Mouse (Mus musculus) embryo, embryonic 11.5 days (tissue): ENCODE results near the gene Olfr317.
"Not testable (repeated sequence)": the region's sequence is repeated elsewhere in the genome, so short reads cannot be mapped to it uniquely, and the experiment has no call there.

Source experiments
- DNase-seq: peaks from one replicate; pipeline ENCODE4 v3.0.0-alpha.2; 2012; ENCODE audit warnings: low read depth, low spot score

Olfr317 gene

DNA sequence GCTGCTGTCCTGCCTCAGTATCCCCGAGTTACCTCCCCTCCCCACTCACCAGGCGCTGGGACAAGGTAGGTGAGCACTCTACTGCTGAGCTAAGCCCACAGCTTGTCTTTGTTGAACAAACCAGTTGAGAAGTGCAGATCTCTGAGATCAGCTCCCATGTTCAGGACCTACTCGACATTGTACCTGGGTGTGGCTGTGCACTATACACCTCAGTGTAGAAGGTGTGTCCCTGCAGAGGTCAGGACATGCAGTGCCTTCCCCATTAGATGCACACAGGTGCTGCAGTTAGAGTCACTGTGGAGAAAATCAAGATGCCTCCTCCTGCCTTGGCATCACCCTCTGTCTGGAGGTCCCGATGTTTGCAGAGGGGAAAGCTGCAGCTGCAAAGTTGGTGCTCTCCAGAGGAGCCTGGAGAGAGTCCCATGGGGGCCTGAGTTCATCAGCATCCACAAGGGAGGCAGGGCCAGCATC, at the start of gene Olfr317:
Gene Olfr317, minus strand, starts transcription at position 421 of the 471 bp plus-strand sequence.
- DNase-seq: no peak

GRCm38 (mm10) chr11:58788346-58788745, 49.3 kb upstream of the Olfr317 start:
- no peak for DNase-seq

GRCm38 (mm10) chr11:58787651-58788050, 48.6 kb upstream of the Olfr317 start:
- no peak for DNase-seq

DNA sequence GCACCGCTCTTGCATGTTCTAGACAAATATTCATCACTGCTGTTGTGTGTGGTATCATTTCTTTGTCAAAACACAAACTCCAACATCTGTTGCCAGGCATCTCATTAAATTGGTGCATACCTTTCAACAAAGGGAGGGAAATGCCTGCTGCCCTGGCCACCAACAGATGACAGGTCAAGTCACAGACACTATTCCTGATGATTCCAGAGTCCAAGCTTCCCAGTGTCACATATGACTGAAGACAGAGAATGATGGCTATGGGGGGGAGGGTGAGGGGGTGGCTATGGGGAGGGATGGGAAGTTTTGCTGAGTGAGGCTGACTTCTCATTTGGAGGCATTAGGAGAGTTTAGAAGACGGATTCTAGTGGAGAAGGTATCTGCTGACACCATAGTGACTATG, 45.2 kb upstream of the Olfr317 start:
- no peak for DNase-seq

- DNase-seq: no peak
Measured at GRCm38 (mm10) chr11:58782480-58783089, 43.6 kb upstream of the Olfr317 start, which contains the start of gene Olfr314. Gene Olfr314 (plus strand): TSS chr11:58782952.

- no peak for DNase-seq
Measured at GRCm38 (mm10) chr11:58772888-58773287, 33.9 kb upstream of the Olfr317 start, which contains the start of gene Olfr315. Gene Olfr315 (plus strand): TSS chr11:58773188.

DNA sequence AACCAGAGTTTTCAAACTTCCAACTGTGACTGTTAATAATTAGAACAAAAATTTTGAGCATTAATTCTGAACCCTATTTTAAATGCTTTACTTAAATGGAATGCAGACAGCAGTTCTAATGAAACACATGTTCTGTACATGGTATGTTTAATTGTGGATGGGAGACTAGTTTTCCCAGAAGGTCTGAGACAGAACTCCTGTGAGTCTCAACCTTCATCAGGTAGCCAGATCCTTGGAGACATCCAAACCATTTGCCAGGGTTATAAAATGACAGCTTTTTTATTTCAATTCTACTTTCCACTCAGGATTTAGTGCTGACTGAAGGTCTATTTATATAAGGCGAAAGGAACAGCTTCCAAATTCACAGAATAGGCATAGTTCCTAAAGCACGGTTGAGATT, 13.4 kb upstream of the Olfr317 start, which contains the start of gene Olfr316:
Gene Olfr316, plus strand, starts transcription at position 301 of the 400 bp plus-strand sequence.
- no peak for DNase-seq

GRCm38 (mm10) chr11:58751096-58751495, 12.1 kb upstream of the Olfr317 start:
- not testable (repeated sequence) for DNase-seq

GRCm38 (mm10) chr11:58733372-58733771, 5.6 kb downstream of the Olfr317 start:
- no peak for DNase-seq

DNA sequence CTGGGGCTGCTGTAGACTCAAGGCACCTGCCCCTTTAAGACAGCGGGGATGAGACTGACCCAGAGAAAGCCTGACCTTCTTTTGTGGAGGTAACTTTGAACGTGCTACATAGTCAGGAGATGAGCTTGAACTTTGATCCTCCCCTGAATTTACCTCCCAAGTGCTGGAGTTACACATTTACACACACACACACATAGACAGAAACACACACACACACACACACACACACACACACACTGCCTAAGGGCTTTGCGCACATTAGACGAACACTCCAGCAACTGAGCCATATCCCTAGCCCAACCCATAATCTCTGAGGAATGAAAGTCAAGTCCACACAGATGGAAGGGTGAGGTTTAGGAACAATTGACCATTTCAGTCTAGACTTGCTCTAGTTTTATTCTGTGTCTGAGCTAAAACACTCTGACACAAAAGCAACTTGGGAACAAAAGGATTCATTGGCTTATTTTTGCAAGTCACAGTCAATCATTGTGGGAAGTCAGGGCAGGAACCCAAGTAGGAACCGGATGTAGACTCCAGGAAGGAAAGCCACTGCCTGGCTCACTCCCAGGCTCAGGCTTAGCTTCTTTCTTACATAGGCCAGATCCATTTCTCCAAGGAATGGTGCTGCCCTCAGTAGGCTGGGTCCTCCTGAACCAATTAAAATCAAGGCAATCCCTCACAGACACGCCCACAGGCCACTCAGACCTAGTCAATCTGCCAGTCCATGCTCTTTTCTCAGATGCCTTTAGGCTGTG, 10.9 kb downstream of the Olfr317 start:
- DNase-seq: not testable (repeated sequence)

- no peak for DNase-seq
Measured at GRCm38 (mm10) chr11:58723914-58724313, 15.1 kb downstream of the Olfr317 start, which contains the start of gene Olfr318. Gene Olfr318 (minus strand): TSS chr11:58724014.

GRCm38 (mm10) chr11:58719701-58720100, 19.3 kb downstream of the Olfr317 start:
- no peak for DNase-seq

GRCm38 (mm10) chr11:58717723-58718122, 21.3 kb downstream of the Olfr317 start:
- not testable (repeated sequence) for DNase-seq

DNA sequence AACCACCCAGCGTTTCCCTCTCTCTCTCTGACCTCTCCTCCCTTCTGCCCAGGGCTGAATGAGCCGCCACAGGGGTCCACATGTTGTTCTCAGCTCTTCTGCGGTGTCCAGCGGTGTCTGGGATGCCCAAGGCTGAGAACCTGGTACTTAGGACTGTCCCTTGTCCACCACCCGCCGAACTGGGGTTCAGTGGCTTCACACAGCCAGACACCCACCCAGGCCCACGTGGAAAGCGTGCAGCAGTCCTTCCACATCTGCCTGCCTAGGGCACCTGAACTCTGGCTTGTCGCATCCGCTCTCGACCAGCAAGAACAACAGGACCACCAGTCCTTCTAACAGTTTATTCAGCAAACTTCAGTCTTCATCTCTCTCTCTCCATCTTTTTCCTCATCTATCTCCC, 29.9 kb downstream of the Olfr317 start:
- no peak for DNase-seq

DNA sequence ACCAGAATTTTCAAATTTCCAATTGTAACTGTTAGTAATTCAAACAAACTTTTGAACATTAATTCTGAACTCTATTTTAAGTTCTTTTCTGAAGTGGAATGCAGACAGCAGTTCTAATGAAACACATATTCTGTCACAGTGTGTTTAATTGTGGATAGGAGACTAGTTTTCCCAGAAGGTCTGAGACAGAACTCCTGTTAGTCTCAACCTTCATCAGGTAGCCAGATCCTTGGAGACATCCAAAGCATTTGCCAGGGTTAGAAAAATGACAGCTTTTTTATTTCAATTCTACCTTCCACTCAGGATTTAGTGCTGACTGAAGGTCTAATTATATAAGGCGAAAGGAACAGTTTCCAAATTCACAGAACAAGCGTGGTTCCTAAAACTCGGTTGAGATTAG, 40.1 kb downstream of the Olfr317 start, which contains the start of gene Olfr319:
Gene Olfr319, plus strand, starts transcription at position 301 of the 400 bp plus-strand sequence.
- no peak for DNase-seq
